Mouse (Mus musculus) CH12.LX (cell line): Measurements from ENCODE around the gene Akap12. TPM values are rescaled to one million over a fixed set of nuclear protein-coding genes. Genes with fewer than 3 reads are reported as not detected.

Source experiments
- DNase-seq: peaks from one replicate; pipeline ENCODE4 v3.0.0-alpha.2; 2013; ENCODE audit errors: extremely low read depth
- H3K27ac ChIP-seq: 2 replicates; pipeline ENCODE4 v1.5.1; 2012; ENCODE audit warnings: low read depth, mild to moderate bottlenecking, control low read depth, moderate library complexity; ENCODE audit not compliant: insufficient read depth
- H3K27me3 ChIP-seq: replicated peaks from 2 replicates; pipeline ENCODE3; 2012; ENCODE audit warnings: inconsistent platforms
- H3K36me3 ChIP-seq, 2 experiments: replicated peaks in 1 of 2; 2 replicates each; pipeline versions ENCODE3 to v1.6.1; 2012; ENCODE audit warnings: inconsistent platforms in 1 of 2, low read length in 1 of 2, mild to moderate bottlenecking in 1 of 2, mixed read lengths in 1 of 2, moderate library complexity in 1 of 2; ENCODE audit not compliant: control insufficient read depth in 1 of 2, insufficient read depth in 1 of 2
- H3K4me1 ChIP-seq, 2 experiments: 2 replicates each; pipeline ENCODE4 v1.6.1; 2012; ENCODE audit warnings: inconsistent platforms in 1 of 2, moderate library complexity in 1 of 2; ENCODE audit not compliant: insufficient read depth in 2 of 2, control insufficient read depth in 1 of 2
- H3K4me2 ChIP-seq: 2 replicates; pipeline ENCODE4 v1.6.1; 2012; ENCODE audit warnings: low read depth, mild to moderate bottlenecking, control low read depth; ENCODE audit not compliant: poor library complexity, insufficient read depth, severe bottlenecking
- H3K4me3 ChIP-seq, 3 experiments: fragments of 150-350 bp in 1 of 3; sonication (generic) in 1 of 3; replicated peaks in 1 of 3; 2 replicates each; pipeline versions ENCODE3 to v1.5.1; 2011 to 2012; ENCODE audit warnings: low read depth in 2 of 3, low read length in 2 of 3, mild to moderate bottlenecking in 2 of 3, moderate library complexity in 2 of 3, control low read depth in 1 of 3, improper control_type of control experiment in 1 of 3, inconsistent platforms in 1 of 3, mixed read lengths in 1 of 3; ENCODE audit not compliant: poor library complexity in 1 of 3
- H3K79me2 ChIP-seq: replicated peaks from 2 replicates; pipeline ENCODE4 v1.6.1; 2012; ENCODE audit warnings: mild to moderate bottlenecking, moderate library complexity; ENCODE audit not compliant: control insufficient read depth, poor library complexity, insufficient read depth, severe bottlenecking; ENCODE audit errors: extremely low read depth
- H3K9ac ChIP-seq: 2 replicates; pipeline ENCODE4 v1.6.1; 2012; ENCODE audit warnings: low read depth, mild to moderate bottlenecking, control low read depth, moderate library complexity; ENCODE audit not compliant: insufficient read depth
- H3K9me3 ChIP-seq: replicated peaks from 2 replicates; pipeline ENCODE3; 2012; ENCODE audit warnings: low read length, inconsistent platforms, mixed read lengths
- BHLHE40 ChIP-seq: IDR thresholded peaks from 2 replicates; pipeline ENCODE4 v1.6.1; 2011; ENCODE audit warnings: mild to moderate bottlenecking, low read depth, low read length, improper control_type of control experiment
- CTCF ChIP-seq, 2 experiments: IDR thresholded peaks in 1 of 2; conservative IDR thresholded peaks in 1 of 2; 2 replicates each; pipeline ENCODE4 v1.5.1; 2011 to 2012; ENCODE audit warnings: low read depth in 2 of 2, low read length in 2 of 2, improper control_type of control experiment in 1 of 2, inconsistent platforms in 1 of 2, mild to moderate bottlenecking in 1 of 2, moderate library complexity in 1 of 2
- E2F4 ChIP-seq: IDR thresholded peaks from 2 replicates; pipeline ENCODE4 v1.6.1; 2011; ENCODE audit warnings: low read depth, low read length, improper control_type of control experiment; ENCODE audit not compliant: insufficient replicate concordance
- ELF1 ChIP-seq: IDR thresholded peaks from 2 replicates; pipeline ENCODE4 v1.6.1; 2014; ENCODE audit warnings: low read depth, mild to moderate bottlenecking, inconsistent platforms, low read length, improper control_type of control experiment
- EP300 ChIP-seq: IDR thresholded peaks from 2 replicates; pipeline ENCODE4 v1.6.1; 2011; ENCODE audit warnings: low read length, improper control_type of control experiment
- GABPA ChIP-seq: IDR thresholded peaks from 2 replicates; pipeline ENCODE4 v1.6.1; 2012; ENCODE audit warnings: low read depth, low read length, improper control_type of control experiment, inconsistent platforms; ENCODE audit not compliant: insufficient replicate concordance
- HCFC1 ChIP-seq: IDR thresholded peaks from 2 replicates; pipeline ENCODE4 v1.6.1; 2012; ENCODE audit warnings: low read depth, mild to moderate bottlenecking, inconsistent platforms, low read length, improper control_type of control experiment
- IRF4 ChIP-seq: IDR thresholded peaks from 2 replicates; pipeline ENCODE4 v1.6.1; 2014; ENCODE audit warnings: low read depth, mild to moderate bottlenecking, inconsistent platforms, low read length, improper control_type of control experiment
- JUN ChIP-seq: IDR thresholded peaks from 2 replicates; pipeline ENCODE4 v1.6.1; 2011; ENCODE audit warnings: low read depth, mild to moderate bottlenecking, low read length, improper control_type of control experiment, moderate library complexity; ENCODE audit not compliant: insufficient read depth
- MEF2A ChIP-seq: IDR thresholded peaks from 2 replicates; pipeline ENCODE4 v1.6.1; 2014; ENCODE audit warnings: low read depth, mild to moderate bottlenecking, inconsistent platforms, low read length, improper control_type of control experiment, borderline replicate concordance
- MXI1 ChIP-seq: IDR thresholded peaks from 2 replicates; pipeline ENCODE4 v1.6.1; 2011; ENCODE audit warnings: mild to moderate bottlenecking, low read depth, low read length, improper control_type of control experiment
- MYC ChIP-seq: IDR thresholded peaks from 2 replicates; pipeline ENCODE4 v1.6.1; 2011; ENCODE audit warnings: low read depth, mild to moderate bottlenecking, improper control_type of control experiment, low read length
- POLR2A ChIP-seq: IDR thresholded peaks from 2 replicates; pipeline ENCODE4 v1.6.1; 2011; ENCODE audit warnings: low read depth, mild to moderate bottlenecking, improper control_type of control experiment, low read length
- RAD21 ChIP-seq: IDR thresholded peaks from 2 replicates; pipeline ENCODE4 v1.6.1; 2011; ENCODE audit warnings: low read depth, mild to moderate bottlenecking, low read length, improper control_type of control experiment, moderate library complexity
- SIN3A ChIP-seq: IDR thresholded peaks from 2 replicates; pipeline ENCODE4 v1.6.1; 2012; ENCODE audit warnings: low read length, improper control_type of control experiment, inconsistent platforms
- SMC3 ChIP-seq: IDR thresholded peaks from 2 replicates; pipeline ENCODE4 v1.6.1; 2011; ENCODE audit warnings: low read depth, low read length, improper control_type of control experiment
- UBTF ChIP-seq: IDR thresholded peaks from 2 replicates; pipeline ENCODE4 v1.6.1; 2012; ENCODE audit warnings: low read depth, mild to moderate bottlenecking, inconsistent platforms, low read length, improper control_type of control experiment, moderate library complexity
- USF1 ChIP-seq: IDR thresholded peaks from 2 replicates; pipeline ENCODE4 v1.6.1; 2014; ENCODE audit warnings: low read depth, mild to moderate bottlenecking, inconsistent platforms, low read length, improper control_type of control experiment
- USF2 ChIP-seq: conservative IDR thresholded peaks from 2 replicates; pipeline ENCODE4 v1.6.1; 2011; ENCODE audit warnings: low read depth, low read length, improper control_type of control experiment
- ZC3H11A ChIP-seq: IDR thresholded peaks from 2 replicates; pipeline ENCODE4 v1.6.1; 2012; ENCODE audit warnings: low read depth, mild to moderate bottlenecking, inconsistent platforms, low read length, improper control_type of control experiment
- ZKSCAN1 ChIP-seq: IDR thresholded peaks from 2 replicates; pipeline ENCODE4 v1.6.1; 2012; ENCODE audit warnings: low read depth, inconsistent platforms, low read length, improper control_type of control experiment, borderline replicate concordance
- ZMIZ1 ChIP-seq: IDR thresholded peaks from 2 replicates; pipeline ENCODE4 v1.6.1; 2012; ENCODE audit warnings: low read depth, mild to moderate bottlenecking, inconsistent platforms, low read length, improper control_type of control experiment
- ZNF384 ChIP-seq: IDR thresholded peaks from 2 replicates; pipeline ENCODE4 v1.6.1; 2012; ENCODE audit warnings: low read depth, low read length, improper control_type of control experiment, inconsistent platforms
- dilution Hi-C: fragments of 300-500 bp; cut with MboI; formaldehyde crosslinking; loops from 2 replicates; pipeline ENCODE4 v1.14.3; 2020; ENCODE audit warnings: low sequenced_read_pairs; ENCODE audit not compliant: extremely low pct_unique_long_range_greater_than_20kb, extremely low pct_ligation_motif_present
- in situ Hi-C: fragments of 300-500 bp; cut with MboI; formaldehyde crosslinking; loops from 3 replicates; pipeline ENCODE4 v1.14.3; 2019; ENCODE audit warnings: low sequenced_read_pairs, low pct_ligation_motif_present, low pct_unique_long_range_greater_than_20kb, mixed read lengths
- polyA plus RNA-seq: library from polyadenylated mRNA; unstranded; fragments of >175 nt; gene quantifications from 2 replicates; pipeline ENCODE4 v1.2.1, GENCODE M21; 2012; ENCODE audit warnings: low read depth; ENCODE audit not compliant: insufficient read length
- total RNA-seq, 2 experiments: library from RNA; depleted of rRNA; stranded (reverse); fragments of 300-350 nt in 1 of 2; fragments of >200 nt in 1 of 2; gene quantifications; 2 replicates each; pipeline ENCODE4 v1.2.3; 2012 to 2014

Gene Akap12
- total and polyA plus RNA-seq, 3 experiments: 0.51 to 3.1 (median 1.7) TPM

DNA sequence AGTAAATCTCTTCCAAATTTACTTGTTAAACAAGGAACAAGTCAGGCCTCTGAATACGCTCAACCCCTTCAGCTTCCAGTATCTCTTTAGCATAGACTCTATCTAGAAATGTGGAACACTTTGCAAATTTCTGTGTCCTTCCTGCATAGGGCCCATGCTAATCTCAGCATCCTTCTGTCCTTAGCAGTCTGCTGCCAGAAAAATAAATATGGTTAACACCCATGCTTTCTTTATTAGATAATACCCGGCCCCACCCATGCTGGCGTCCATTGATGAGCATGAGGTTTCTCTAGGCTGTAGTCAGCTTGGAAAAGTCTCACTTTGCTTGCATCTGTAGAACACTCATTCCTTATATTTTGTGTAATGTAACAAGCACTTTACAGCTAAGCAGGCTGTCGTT is 27.2 kb downstream of the Akap12 start:
- Histone ChIP-seq H3K4me1 (peaks cover 0 to 10% of the 10 kb centered on the region in 2 experiments; a peak in 1 of 4 replicates), H3K9ac (no peak overlapping the region), H3K4me3 (no peak overlapping the region), H3K9me3 (no peaks in the 10 kb centered on the region), H3K79me2 (no peaks in the 10 kb centered on the region), H3K27ac (no peak overlapping the region), H3K27me3 (no peaks in the 10 kb centered on the region), H3K4me2 (no peak overlapping the region), H3K36me3 (no peaks in the 10 kb centered on the region)
- dilution Hi-C loops: no loop called here
- in situ Hi-C loops: no loop called here
- no peak for TF ChIP-seq JUN
- TF ChIP-seq MXI1: no peak
- no peak for TF ChIP-seq SMC3
- TF ChIP-seq ELF1: no peak
- TF ChIP-seq IRF4: no peak
- no peak for TF ChIP-seq UBTF
- TF ChIP-seq ZKSCAN1: no peak
- TF ChIP-seq SIN3A: no peak
- TF ChIP-seq MEF2A: no peak
- TF ChIP-seq POLR2A: no peak
- no peak for TF ChIP-seq USF2
- TF ChIP-seq GABPA: no peak
- TF ChIP-seq MYC: no peak
- no peak for TF ChIP-seq E2F4
- TF ChIP-seq ZNF384: no peak
- DNase-seq: no peak

DNA sequence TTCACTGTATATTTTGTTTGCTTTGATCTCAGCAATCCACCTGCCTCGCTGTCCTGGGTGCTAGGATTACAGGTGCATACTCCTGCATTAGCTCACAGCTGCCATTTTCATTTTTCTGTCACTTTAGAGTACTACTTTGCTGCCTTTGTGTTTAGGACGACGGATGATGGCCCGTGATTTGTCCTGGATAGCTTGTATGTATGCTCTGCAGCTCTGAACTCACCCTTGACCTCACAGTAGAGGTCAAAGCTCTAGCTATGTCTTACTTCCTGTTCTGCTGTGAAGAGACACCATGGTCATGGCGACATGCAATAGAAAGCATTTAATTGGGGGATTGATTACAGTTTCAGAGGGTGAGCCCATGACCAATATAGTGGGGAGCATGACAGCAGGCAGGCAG is 37.4 kb downstream of the Akap12 start:
- H3K36me3 ChIP-seq: no peaks in the 10 kb centered on the region
- DNase-seq: no peak
- no peak overlapping the region for H3K27ac ChIP-seq
- no peak overlapping the region for H3K4me3 ChIP-seq
- H3K9me3 ChIP-seq: no peaks in the 10 kb centered on the region
- in situ Hi-C loops (no loop called here), dilution Hi-C loops (no loop called here)
- TF ChIP-seq JUN (no peak), HCFC1 (no peak), USF1 (no peak), USF2 (no peak), ZC3H11A (no peak), BHLHE40 (no peak), EP300 (no peak), CTCF (conservative IDR thresholded peaks at IDR 0.05 in 1 of 2, IDR thresholded peaks at IDR 0.05 in 1 of 2; ENCODE audit: low read depth in 2 of 2, low read length in 2 of 2) (no peak), ZMIZ1 (no peak), RAD21 (no peak)
- TF ChIP-seq, all 38 proteins: peak for 0
- H3K79me2 ChIP-seq: no peaks in the 10 kb centered on the region
- H3K4me2 ChIP-seq: no peak overlapping the region
- H3K4me1 ChIP-seq: no peaks in the 10 kb centered on the region
- H3K27me3 ChIP-seq: no peaks in the 10 kb centered on the region
- no peak overlapping the region for H3K9ac ChIP-seq
